Mouse (Mus musculus) stomach, embryonic 14.5 days (tissue): ENCODE data around the gene Nmi. TPM values are rescaled to one million over a fixed set of nuclear protein-coding genes. Genes with fewer than 3 reads are reported as not detected.

Experiments used
- ATAC-seq: fragments of 200-750 bp; cut with Nextera tagmentation; 2 replicates; pipeline ENCODE4 v1.8.0; 2017; ENCODE audit warnings: low read depth, moderate TSS enrichment; ENCODE audit not compliant: insufficient number of reproducible peaks, insufficient read depth, low FRiP score
- H3K27ac ChIP-seq: fragments of 300-500 bp; sonication (generic); 2 replicates; pipeline ENCODE4 v1.5.1; 2014; ENCODE audit warnings: mild to moderate bottlenecking, low read length, moderate library complexity, mixed read lengths
- H3K27me3 ChIP-seq: fragments of 300-500 bp; sonication (generic); 2 replicates; pipeline ENCODE4 v1.6.1; 2014; ENCODE audit warnings: low read length, control low read depth, mixed read lengths; ENCODE audit not compliant: control insufficient read depth, insufficient read depth
- H3K36me3 ChIP-seq: fragments of 300-500 bp; sonication (generic); 2 replicates; pipeline ENCODE4 v1.6.1; 2014; ENCODE audit warnings: mild to moderate bottlenecking, control low read depth, low read length, moderate library complexity, mixed read lengths; ENCODE audit not compliant: control insufficient read depth, insufficient read depth
- H3K4me1 ChIP-seq: fragments of 300-500 bp; sonication (generic); 2 replicates; pipeline ENCODE4 v1.6.1; 2014; ENCODE audit warnings: low read length, control low read depth, mixed read lengths; ENCODE audit not compliant: control insufficient read depth, insufficient read depth
- H3K4me2 ChIP-seq: fragments of 300-500 bp; sonication (generic); replicated peaks from 2 replicates; pipeline ENCODE4 v1.6.1; 2014; ENCODE audit warnings: low read depth, low read length, control low read depth
- H3K4me3 ChIP-seq: fragments of 300-500 bp; sonication (generic); 2 replicates; pipeline ENCODE4 v1.5.1; 2014; ENCODE audit warnings: low read depth, low read length, control low read depth
- H3K9ac ChIP-seq: fragments of 300-500 bp; sonication (generic); replicated peaks from 2 replicates; pipeline ENCODE4 v1.6.1; 2014; ENCODE audit warnings: low read depth, mild to moderate bottlenecking, control low read depth, low read length, moderate library complexity, mixed read lengths
- H3K9me3 ChIP-seq: fragments of 300-500 bp; sonication (generic); 2 replicates; pipeline ENCODE4 v1.6.1; 2016; ENCODE audit warnings: low read depth, low read length, control low read depth; ENCODE audit not compliant: control insufficient read depth
- WGBS: fragments of 180-500 bp; shearing (Covaris S2); extraction: QIAGEN DNeasy Blood & Tissue Kit; methylation state at CpG from one replicate; pipeline ENCODE4 v1.1.7; 2014; 5-methylcytosine and 5-hydroxymethylcytosine counted together
- polyA plus RNA-seq: library from polyadenylated mRNA; unstranded; fragments of >200 nt; fragmentation: Nextera tagmentation; extraction: Ambion mirVana; gene quantifications from 2 replicates; pipeline ENCODE4 v1.2.1, GENCODE M21; 2014

Nmi gene
- polyA plus RNA-seq, 1 experiment from 2014 or later = 19.4 TPM

DNA sequence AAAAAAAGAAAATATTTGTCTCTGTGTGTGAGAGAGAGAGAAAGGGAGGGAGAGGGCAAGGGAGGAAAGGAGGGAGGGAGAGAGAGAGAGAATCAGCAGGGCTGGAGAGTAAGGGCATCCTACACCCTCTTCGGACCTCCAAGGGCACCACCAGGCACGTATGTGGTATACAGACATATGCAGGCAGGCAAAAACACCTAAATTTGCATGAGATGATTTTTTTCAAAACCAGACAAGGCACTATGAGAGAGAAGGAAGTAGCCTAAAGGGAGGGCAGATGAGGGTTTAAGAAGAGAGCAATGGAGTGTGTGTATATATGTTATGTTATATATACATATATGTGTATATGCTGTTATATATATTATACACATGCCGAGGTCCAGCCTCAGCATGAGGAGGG, 6.0 kb downstream of the Nmi start:
- WGBS = 85% methylated on average over 3 of the region's 3 CpGs
- Histone ChIP-seq H3K4me1 (no peaks in the 10 kb centered on the region), H3K4me2 (no peak overlapping the region), H3K27me3 (no peaks in the 10 kb centered on the region), H3K9me3 (no peaks in the 10 kb centered on the region), H3K27ac (no peak overlapping the region), H3K36me3 (no peaks in the 10 kb centered on the region), H3K4me3 (no peak overlapping the region), H3K9ac (no peak overlapping the region)
- ATAC-seq = no peak

DNA sequence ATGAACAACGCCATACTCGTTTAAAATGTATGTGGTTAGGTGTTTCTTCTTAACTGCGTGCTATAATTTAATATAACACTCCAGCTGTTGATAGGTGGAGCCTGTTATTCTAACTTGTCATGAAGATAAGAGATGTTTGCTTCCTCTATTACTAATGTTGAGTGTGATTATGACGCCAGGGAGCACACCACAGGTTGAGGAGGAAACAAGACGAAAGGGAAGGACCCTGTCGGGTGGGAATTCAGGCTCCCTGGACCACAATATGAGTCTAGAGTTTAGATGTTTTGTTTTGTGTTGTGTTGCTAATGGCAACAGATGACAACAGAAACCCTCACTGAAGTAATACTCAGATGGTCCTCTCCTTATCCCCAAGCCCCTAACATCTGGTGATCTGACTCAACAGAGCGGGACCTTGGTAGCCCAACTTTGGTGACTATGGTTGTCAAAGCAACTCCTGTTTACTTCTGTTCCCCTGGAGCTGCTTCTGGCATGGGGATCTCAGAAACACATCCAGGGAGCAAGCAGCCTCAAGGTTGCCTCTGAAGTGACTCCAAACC, 19.6 kb downstream of the Nmi start:
- Histone ChIP-seq H3K4me1 (no peaks in the 10 kb centered on the region), H3K9ac (no peak overlapping the region), H3K27ac (no peak overlapping the region), H3K27me3 (no peaks in the 10 kb centered on the region), H3K4me2 (no peak overlapping the region), H3K36me3 (no peaks in the 10 kb centered on the region), H3K4me3 (no peak overlapping the region), H3K9me3 (no peaks in the 10 kb centered on the region)
- ATAC-seq = no peak
- WGBS = 84% methylated on average over 7 of the region's 7 CpGs

DNA sequence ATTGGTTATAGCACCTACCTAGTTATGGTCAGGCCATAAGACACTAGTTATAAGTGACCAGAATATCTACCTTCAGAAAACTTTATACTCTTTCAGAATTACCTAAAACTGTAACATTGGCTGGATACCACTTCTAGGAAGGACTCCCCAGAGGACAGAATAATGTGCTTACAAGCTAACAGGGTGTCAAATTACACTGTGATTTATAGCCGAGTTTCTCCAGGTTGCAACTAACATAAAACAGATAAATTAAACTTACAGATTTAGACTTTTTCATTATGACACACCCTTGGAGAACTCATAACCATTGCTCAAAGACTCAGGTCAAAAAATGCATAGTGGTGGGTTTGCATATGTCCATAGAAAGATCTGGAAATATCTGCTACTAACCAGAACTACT, 22.4 kb downstream of the Nmi start:
- no peak overlapping the region for H3K9ac ChIP-seq
- no peaks in the 10 kb centered on the region for H3K9me3 ChIP-seq
- H3K36me3 ChIP-seq = no peaks in the 10 kb centered on the region
- WGBS = 30% methylated on average over 1 of the region's 1 CpGs
- H3K4me1 ChIP-seq = no peaks in the 10 kb centered on the region
- no peaks in the 10 kb centered on the region for H3K27me3 ChIP-seq
- ATAC-seq = no peak
- no peak overlapping the region for H3K27ac ChIP-seq
- no peak overlapping the region for H3K4me2 ChIP-seq
- H3K4me3 ChIP-seq = no peak overlapping the region

DNA sequence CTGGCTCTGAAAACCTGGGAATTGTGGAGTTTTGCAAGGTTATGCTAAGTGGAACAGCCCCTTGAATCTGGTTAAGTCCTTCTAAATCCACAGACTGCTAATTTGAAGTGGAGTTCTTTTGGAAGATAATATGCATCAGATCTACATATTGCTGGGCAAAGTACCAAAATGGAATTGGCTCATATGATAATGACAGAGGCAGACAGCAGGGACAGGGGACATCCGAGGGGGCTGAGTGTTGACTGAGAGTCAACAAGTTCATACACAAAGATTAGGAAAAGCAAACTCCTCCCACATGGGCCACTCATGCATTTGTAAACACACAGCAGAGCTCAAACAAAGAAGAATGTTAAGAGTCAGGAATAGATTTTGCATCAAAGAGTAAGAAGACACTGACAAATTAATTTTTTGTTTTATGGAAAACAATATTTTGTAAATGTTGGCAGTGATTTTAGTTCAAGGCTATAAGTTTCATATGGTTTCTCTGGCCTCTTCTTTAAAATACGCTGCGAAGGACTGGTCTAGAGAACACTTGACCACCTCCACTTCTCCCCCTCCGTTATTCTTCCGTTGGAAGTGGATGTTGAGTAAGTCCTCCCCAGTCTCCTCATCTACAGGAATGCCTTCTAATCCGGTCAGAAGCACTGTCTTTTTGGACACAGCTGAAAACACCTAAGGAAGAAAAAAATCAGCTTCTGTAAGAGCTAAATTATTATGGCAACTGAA, 25.0 kb downstream of the Nmi start:
- no peak overlapping the region for H3K4me2 ChIP-seq
- no peaks in the 10 kb centered on the region for H3K27me3 ChIP-seq
- H3K36me3 ChIP-seq = no peaks in the 10 kb centered on the region
- H3K9ac ChIP-seq = no peak overlapping the region
- 61% methylated on average over 6 of the region's 6 CpGs for WGBS
- no peaks in the 10 kb centered on the region for H3K4me1 ChIP-seq
- H3K4me3 ChIP-seq = no peak overlapping the region
- H3K27ac ChIP-seq = no peak overlapping the region
- no peak for ATAC-seq
- H3K9me3 ChIP-seq = no peaks in the 10 kb centered on the region

DNA sequence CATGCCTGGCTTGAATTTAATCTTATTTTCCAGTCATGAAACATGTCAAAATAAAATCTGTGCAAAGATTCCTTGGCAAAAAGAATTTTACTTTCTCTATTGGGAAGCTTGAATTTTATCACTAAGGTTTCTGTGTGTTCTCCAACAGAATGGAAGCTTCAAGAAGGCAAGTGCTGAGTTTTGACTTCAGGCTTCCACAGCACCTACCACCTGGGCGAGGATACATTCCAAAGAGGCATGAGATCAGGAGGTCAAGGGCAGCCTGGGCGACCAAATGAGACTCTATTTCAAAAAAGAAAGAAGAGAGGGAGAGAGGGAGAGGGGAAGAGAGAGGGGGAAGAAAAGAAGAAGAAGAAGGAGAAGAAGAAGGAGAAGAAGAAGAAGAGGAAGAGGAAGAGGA, 27.5 kb downstream of the Nmi start:
- ATAC-seq = no peak
- Histone ChIP-seq H3K4me1 (no peaks in the 10 kb centered on the region), H3K4me3 (no peak overlapping the region), H3K9me3 (no peaks in the 10 kb centered on the region), H3K4me2 (no peak overlapping the region), H3K36me3 (no peaks in the 10 kb centered on the region), H3K27ac (no peak overlapping the region), H3K9ac (no peak overlapping the region), H3K27me3 (no peaks in the 10 kb centered on the region)
- WGBS = 55% methylated on average over 2 of the region's 2 CpGs

DNA sequence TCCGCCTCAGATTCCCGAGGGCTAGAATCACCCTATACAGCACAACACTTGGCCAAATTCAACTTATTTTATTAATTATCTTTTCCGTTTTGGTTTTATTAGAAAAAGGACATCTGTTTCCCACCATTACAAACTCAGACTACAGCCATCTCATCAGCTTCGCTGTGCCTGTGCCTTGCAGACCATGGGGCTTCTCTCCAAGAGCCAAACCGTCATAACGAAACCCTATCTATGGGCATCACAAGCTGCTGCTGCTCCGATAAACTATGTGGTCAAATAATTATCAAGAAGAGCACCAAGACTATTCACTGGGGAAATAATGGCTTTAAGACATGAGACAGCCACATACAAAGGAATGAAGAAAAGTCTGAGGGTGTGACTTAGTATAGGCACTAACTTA, 31.5 kb downstream of the Nmi start:
- no peaks in the 10 kb centered on the region for H3K4me1 ChIP-seq
- no peaks in the 10 kb centered on the region for H3K36me3 ChIP-seq
- no peak overlapping the region for H3K9ac ChIP-seq
- H3K27ac ChIP-seq = no peak overlapping the region
- no peak overlapping the region for H3K4me2 ChIP-seq
- no peak for ATAC-seq
- no peak overlapping the region for H3K4me3 ChIP-seq
- no peaks in the 10 kb centered on the region for H3K9me3 ChIP-seq
- 89% methylated on average over 7 of the region's 7 CpGs for WGBS
- no peaks in the 10 kb centered on the region for H3K27me3 ChIP-seq

DNA sequence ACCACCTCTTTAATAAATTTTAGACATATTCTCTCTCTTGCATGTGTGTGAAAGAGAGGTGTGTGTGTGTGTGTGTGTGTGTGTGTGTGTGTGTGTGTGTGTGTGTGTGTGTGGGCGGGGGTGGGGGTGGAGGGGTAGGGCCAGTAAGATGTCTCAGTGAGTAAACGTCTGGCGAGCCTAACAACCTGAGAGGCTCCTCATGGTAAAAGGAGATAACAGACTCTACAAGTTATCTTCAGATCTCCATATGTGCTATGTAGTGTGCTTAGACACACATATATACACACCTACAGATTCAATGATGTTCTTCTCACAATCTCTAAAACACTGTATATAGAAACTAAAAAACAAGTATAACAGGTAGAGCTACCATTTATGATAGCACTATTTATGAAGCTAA, 34.5 kb downstream of the Nmi start:
- Histone ChIP-seq H3K4me3 (no peak overlapping the region), H3K9ac (no peak overlapping the region), H3K9me3 (no peaks in the 10 kb centered on the region), H3K27ac (no peak overlapping the region), H3K27me3 (no peaks in the 10 kb centered on the region), H3K4me1 (0 out of 2 replicates have a peak, but pooled peaks cover 5% of the 10 kb centered on the region), H3K36me3 (no peaks in the 10 kb centered on the region), H3K4me2 (no peak overlapping the region)
- 62% methylated on average over 3 of the region's 3 CpGs for WGBS
- no peak for ATAC-seq

DNA sequence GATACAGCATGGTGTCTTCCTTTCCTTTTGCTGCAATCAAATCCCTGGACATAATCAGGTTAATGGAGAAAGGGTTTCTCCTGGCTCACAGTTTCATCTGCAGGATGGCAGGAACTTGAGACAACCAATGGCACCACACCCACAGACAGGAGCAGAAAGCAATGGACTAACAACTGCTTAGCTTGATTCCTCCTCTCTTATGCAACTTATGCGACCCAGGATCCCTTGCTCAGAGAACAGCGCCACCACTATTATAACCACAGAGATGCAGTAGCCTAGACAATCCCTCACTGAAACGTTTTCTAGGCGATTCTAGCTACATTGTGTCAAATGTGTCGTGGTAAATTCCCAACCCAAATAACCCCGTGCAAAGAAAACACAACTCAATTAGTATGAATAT, 36.3 kb downstream of the Nmi start:
- Histone ChIP-seq H3K9me3 (no peaks in the 10 kb centered on the region), H3K27me3 (no peaks in the 10 kb centered on the region), H3K4me1 (0 out of 2 replicates have a peak, but pooled peaks cover 5% of the 10 kb centered on the region), H3K4me3 (no peak overlapping the region), H3K9ac (no peak overlapping the region), H3K4me2 (no peak overlapping the region), H3K27ac (no peak overlapping the region), H3K36me3 (no peaks in the 10 kb centered on the region)
- ATAC-seq = no peak
- 70% methylated on average over 6 of the region's 6 CpGs for WGBS

DNA sequence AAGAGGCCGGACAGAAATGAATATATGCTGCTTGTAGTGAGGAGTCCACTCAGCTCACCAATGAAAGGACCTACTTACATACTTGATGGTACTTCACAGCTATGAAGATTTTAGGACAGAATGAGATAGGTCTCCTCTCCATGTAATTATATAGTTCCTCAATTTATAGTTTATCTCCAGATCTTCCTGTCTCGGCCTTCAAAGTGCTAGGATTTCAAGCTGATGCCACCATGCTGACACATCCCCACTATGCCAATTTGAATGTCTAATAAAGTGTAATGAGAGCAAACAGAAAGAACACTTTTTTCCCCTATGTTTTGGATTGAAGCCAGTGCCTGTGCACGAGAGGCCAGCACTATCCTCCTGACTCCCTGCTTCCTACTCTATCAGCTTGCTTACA, 36.7 kb downstream of the Nmi start:
- Histone ChIP-seq H3K4me2 (no peak overlapping the region), H3K4me3 (no peak overlapping the region), H3K9me3 (no peaks in the 10 kb centered on the region), H3K36me3 (no peaks in the 10 kb centered on the region), H3K27me3 (no peaks in the 10 kb centered on the region), H3K9ac (no peak overlapping the region), H3K4me1 (0 out of 2 replicates have a peak, but pooled peaks cover 5% of the 10 kb centered on the region), H3K27ac (no peak overlapping the region)
- WGBS = 86% methylated on average over 3 of the region's 3 CpGs
- no peak for ATAC-seq
